Mouse (Mus musculus) hindlimb bud, embryonic 11.5 days (tissue): ENCODE results near the gene Rbm8a2.
"Not testable (repeated sequence)": the region's sequence is repeated elsewhere in the genome, so short reads cannot be mapped to it uniquely, and the experiment has no call there.

Experiments
- DNase-seq: peaks from one replicate; pipeline ENCODE4 v3.0.0-alpha.2; 2012; ENCODE audit warnings: low read depth, low spot score; ENCODE audit errors: extremely low spot score

Gene Rbm8a2

GRCm38 (mm10) chr1:175979014-175979413 lies at the start of gene Rbm8a2:
TSS of gene Rbm8a2 (minus strand) at chr1:175979114.
- DNase-seq = not testable (repeated sequence)

DNA sequence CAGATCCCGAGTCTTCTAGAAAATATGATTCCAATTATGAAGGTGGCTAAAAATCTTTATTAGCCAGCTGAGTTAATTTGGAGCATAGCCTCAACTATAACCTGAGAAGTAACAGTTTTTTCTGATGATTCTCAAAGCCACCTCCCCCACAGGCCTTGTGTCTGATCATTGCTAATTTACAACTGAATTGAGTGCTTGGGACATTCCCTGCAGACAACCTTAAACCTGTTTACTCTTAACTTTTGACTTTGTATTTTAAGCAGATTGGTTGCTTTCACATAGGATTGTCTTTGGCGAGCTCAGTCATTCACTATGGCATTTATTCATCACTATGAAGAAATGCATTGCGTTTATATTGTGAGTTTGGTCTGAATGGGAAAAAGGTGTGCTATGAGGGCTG lies 49.5 kb upstream of the Rbm8a2 start:
- no peak for DNase-seq

- no peak for DNase-seq
Observed at GRCm38 (mm10) chr1:176024501-176024900, 45.6 kb upstream of the Rbm8a2 start.

- DNase-seq = no peak
Observed at GRCm38 (mm10) chr1:176018523-176018922, 39.6 kb upstream of the Rbm8a2 start.

DNA sequence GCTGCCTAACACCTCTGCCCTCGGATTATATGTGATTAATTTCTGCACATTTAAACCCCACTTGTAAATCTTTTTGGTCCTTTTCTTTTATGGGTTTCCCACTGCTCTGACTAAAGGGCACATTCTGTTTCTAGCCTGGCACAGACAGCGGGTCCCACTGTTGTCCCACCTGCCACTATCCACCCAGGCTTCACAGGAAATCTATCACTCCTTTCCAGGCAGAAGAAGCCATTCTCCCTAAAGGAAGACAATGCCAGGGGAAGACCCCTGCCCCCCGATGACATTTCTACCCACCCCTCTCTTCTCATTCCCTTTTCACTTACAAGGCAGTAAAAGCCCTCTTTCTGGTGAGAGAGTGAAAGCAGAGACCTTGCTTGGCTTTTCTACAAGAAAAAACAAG lies 37.2 kb upstream of the Rbm8a2 start:
- no peak for DNase-seq

GRCm38 (mm10) chr1:176013497-176014268 lies 34.8 kb upstream of the Rbm8a2 start:
- DNase-seq = no peak

DNA sequence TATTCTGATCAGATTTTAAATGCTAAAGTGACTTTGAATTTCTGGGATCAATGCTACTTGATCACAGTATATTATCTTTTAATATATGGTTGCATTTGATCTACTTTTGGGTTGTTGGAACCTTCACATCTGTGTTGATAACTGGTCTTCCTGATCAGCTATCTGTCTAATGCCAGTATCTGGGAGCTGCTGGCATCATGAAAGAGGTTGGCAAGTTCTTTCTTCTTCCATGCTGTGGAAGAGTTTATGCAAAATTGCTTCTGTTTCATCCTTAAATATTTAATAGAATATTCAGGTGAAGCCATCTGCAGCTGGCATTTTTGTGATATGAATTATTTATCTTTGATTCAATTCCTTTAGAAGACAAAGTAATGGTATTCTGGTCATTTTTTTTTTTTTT lies 32.6 kb upstream of the Rbm8a2 start:
- no peak for DNase-seq

DNA sequence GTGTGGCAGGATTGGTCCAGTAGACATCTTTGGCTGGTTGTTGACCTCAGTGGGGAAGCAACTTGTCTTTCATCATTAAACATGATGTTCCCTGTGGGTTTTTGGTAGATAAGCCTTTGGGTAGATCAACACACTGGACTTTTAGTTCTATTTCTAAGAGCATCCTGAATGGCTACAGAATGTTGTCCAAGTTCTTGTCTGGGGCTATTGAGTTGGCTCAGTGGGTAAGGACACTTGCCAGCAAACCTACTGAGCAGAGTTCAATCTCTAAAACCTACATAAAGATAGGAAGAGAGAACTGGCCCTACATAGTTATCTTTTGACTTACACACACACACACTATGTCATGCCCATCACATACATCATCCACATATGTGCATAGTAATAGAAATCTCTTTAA lies 32.2 kb upstream of the Rbm8a2 start:
- no peak for DNase-seq

- no peak for DNase-seq
Observed at GRCm38 (mm10) chr1:176008411-176008810, 29.5 kb upstream of the Rbm8a2 start.

- DNase-seq = no peak
Observed at GRCm38 (mm10) chr1:176000599-176000998, 21.7 kb upstream of the Rbm8a2 start.

GRCm38 (mm10) chr1:175997076-175997651 lies 18.2 kb upstream of the Rbm8a2 start:
- DNase-seq = no peak

GRCm38 (mm10) chr1:175988912-175989311 lies 10.0 kb upstream of the Rbm8a2 start:
- DNase-seq = no peak

DNA sequence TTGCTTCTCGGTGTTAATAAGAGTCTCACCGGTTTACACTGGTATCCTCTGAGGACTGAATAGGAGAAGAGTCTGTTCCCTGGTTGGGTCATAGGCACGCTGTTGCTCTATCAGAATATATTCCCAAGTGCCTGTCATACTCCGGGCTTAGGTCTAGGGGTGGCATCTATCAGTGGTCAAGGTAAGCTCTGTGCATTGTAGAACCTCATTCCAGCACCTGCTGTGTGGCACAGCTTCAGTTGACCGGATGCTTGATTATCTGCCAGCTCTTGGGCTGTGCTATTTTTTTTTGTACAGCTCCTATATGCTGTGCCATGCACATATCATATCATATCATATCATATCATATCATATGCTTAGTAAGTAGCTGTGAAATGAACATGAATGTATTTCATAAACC lies 9.5 kb upstream of the Rbm8a2 start:
- no peak for DNase-seq

- DNase-seq = no peak
Observed at GRCm38 (mm10) chr1:175970710-175971109, 8.2 kb downstream of the Rbm8a2 start.

- DNase-seq = no peak
Observed at GRCm38 (mm10) chr1:175967004-175967745, 11.7 kb downstream of the Rbm8a2 start.

- no peak for DNase-seq
Observed at GRCm38 (mm10) chr1:175961786-175962185, 17.1 kb downstream of the Rbm8a2 start.

GRCm38 (mm10) chr1:175950851-175951250 lies 28.1 kb downstream of the Rbm8a2 start:
- no peak for DNase-seq

GRCm38 (mm10) chr1:175950421-175950820 lies 28.5 kb downstream of the Rbm8a2 start:
- no peak for DNase-seq

DNA sequence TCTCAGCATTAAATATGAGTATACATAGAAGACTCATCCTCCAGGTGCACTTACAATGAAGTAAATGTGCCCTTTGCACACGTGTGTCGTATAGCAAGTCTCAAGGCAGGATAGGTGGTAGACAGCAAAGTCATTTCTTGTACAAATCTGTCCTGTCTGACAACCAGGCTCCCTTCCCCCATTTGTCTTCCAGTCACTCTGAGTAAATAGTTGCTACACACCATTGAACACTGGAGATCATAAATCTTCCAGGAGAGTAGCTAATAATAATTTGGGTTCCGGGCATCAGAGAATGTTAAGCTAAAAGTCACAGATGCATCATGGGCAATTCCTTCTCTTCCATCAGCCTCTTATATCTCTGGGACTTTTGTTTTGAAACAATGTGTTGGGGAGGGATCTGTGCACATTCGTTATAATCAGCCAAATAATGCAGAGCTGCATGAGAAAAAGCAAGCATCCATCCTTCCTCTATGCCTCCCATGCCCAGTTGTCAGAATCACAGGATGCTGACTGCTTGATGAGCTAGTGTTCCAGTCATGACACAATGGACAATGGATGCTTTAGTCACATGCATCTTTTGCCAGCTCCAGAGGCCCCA lies 32.1 kb downstream of the Rbm8a2 start:
- no peak for DNase-seq

GRCm38 (mm10) chr1:175943168-175943567 lies 35.7 kb downstream of the Rbm8a2 start:
- DNase-seq = no peak

GRCm38 (mm10) chr1:175938731-175939130 lies 40.2 kb downstream of the Rbm8a2 start:
- no peak for DNase-seq
